Mouse (Mus musculus): ENCODE results near the gene Dera. TPM values are rescaled to one million over a fixed set of nuclear protein-coding genes. Genes with fewer than 3 reads are reported as not detected.

Dera gene
- polyA plus RNA-seq, 1 experiment from 2014 or later: 17.8 TPM

DNA sequence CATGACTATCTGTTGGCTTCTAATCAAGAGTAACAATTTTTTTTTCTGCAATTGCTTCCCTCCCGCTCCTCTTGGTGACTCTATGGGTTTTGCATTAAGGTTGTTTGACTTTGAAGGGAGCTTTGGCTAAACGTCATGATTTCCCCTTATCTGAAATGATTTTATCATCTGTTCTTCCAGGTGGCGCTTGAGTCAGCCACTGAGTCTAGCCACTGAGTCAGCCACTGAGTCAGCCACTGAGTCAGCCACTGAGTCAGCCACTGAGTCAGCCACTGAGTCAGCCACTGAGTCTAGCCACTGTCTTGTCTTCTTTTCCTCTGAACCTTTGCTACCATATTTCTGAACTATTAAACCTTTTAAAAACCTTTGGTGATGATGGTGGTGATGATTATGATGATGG, 89.0 kb downstream of the Dera start:
- DNase-seq (ENCODE audit: low spot score) (no peak), ATAC-seq (no peak)
- 92% methylated on average over 3 of the region's 3 CpGs for WGBS
- Histone ChIP-seq H3K4me3 (ENCODE audit: low read depth, low read length) (no peak overlapping the region), H3K36me3 (ENCODE audit: control insufficient read depth, insufficient read depth, low read length) (no peaks in the 10 kb centered on the region), H3K27me3 (replicated peaks; ENCODE audit: control insufficient read depth, insufficient read depth, low read length) (no peaks in the 10 kb centered on the region), H3K9me3 (replicated peaks; ENCODE audit: control insufficient read depth, low read length) (no peaks in the 10 kb centered on the region), H3K27ac (ENCODE audit: low read depth, low read length) (no peak overlapping the region), H3K4me2 (ENCODE audit: low read length) (no peak overlapping the region), H3K4me1 (ENCODE audit: control insufficient read depth, insufficient read depth, low read length) (no peaks in the 10 kb centered on the region), H3K9ac (ENCODE audit: low read length) (no peak overlapping the region)

DNA sequence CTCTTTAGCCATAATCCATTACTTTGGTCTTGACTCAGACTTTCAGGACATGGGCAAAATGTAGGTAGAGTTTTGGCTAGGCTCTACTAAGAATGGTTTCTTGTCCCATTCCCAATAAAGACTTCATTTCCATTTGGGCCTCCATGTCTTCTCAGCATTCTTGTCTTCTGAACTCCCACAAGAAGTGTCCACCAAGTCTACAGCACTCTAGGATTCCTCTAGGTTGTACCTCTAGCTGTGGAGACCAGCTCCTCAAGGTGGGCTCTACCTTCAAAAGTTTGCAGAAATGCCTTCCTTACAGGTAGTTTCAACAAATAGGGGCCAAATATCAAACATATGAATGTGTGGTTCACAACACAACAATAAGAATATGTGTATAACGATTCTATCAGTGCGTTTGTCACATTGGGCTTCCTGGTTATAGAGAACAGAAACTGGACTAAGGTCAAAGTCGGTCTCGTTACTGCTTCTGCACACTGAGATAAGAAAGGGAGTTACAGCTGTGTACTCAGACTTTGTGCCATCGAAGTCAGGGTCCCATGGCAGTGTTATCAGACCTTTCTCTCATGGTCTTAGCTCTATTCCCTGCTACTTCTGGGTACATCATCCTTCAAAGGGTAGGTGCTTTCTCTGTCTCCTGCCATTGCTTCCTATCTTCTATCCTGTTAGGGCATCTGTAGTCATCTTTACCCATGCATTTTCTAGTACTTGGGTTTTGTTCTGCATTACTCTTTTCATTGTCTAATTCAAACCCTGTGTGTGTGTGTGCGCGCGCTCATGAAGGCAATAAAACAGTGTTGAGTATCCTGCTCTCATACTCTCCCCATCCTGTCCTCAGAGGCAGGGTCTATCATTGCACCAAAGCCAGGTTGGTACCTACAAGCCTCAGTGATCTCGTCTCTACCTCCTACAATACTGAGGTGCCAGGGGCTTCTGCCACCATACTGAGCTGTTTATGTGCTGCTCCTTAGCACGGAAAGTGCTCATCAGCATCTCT, 103.2 kb downstream of the Dera start:
- DNase-seq (ENCODE audit: low spot score) (no peak), ATAC-seq (no peak)
- Histone ChIP-seq H3K4me1 (ENCODE audit: control insufficient read depth, insufficient read depth, low read length) (no peaks in the 10 kb centered on the region), H3K4me2 (ENCODE audit: low read length) (no peak overlapping the region), H3K36me3 (ENCODE audit: control insufficient read depth, insufficient read depth, low read length) (no peaks in the 10 kb centered on the region), H3K27me3 (replicated peaks; ENCODE audit: control insufficient read depth, insufficient read depth, low read length) (no peaks in the 10 kb centered on the region), H3K4me3 (ENCODE audit: low read depth, low read length) (no peak overlapping the region), H3K9ac (ENCODE audit: low read length) (no peak overlapping the region), H3K9me3 (replicated peaks; ENCODE audit: control insufficient read depth, low read length) (peaks cover 7% of the 10 kb centered on the region), H3K27ac (ENCODE audit: low read depth, low read length) (no peak overlapping the region)
- WGBS: 94% methylated on average over 10 of the region's 10 CpGs

DNA sequence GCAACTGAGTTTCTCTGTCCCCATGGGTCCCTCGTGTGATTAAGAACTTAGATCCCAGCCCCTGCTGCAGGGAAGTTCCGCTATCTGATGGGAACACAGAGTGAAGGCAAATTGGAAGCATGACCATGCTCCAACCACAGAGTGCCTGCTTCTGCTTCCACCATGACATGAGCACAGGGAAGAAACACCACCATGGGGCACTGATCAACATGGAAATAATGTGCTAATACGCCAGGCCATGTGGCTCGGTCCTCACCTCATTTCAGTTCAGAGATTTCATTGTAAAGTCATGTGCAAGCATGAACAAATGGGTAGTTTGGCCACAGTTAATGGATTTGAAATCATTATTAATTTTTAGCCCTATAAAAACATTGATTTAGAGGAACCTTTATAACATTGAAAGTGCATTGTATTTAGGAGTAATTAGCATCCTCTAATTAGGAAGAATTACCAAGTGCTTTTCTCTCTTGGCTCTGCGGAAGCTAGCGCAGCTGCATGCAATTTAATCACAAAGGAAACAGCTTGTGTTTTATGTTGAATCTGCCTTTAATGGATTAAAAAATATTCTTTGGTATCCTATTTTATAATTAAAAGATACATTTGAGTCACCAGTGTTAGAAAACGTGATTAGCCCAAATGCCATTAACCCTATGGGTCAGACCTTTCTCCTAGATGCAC, 115.7 kb downstream of the Dera start:
- no peaks in the 10 kb centered on the region for H3K27me3 ChIP-seq (replicated peaks; ENCODE audit: control insufficient read depth, insufficient read depth, low read length)
- no peak overlapping the region for H3K9ac ChIP-seq (ENCODE audit: low read length)
- 35% methylated on average over 7 of the region's 7 CpGs for WGBS
- H3K9me3 ChIP-seq (replicated peaks; ENCODE audit: control insufficient read depth, low read length): 0 out of 2 replicates have a peak, but pooled peaks cover 5% of the 10 kb centered on the region
- H3K4me1 ChIP-seq (ENCODE audit: control insufficient read depth, insufficient read depth, low read length): peaks cover 7% of the 10 kb centered on the region; the same call in 1 of the 2 replicates
- no peak overlapping the region for H3K4me3 ChIP-seq (ENCODE audit: low read depth, low read length)
- no peak overlapping the region for H3K4me2 ChIP-seq (ENCODE audit: low read length)
- H3K36me3 ChIP-seq (ENCODE audit: control insufficient read depth, insufficient read depth, low read length): no peaks in the 10 kb centered on the region
- peak overlapping the region; percentile 76 for H3K27ac ChIP-seq (ENCODE audit: low read depth, low read length)
- DNase-seq (ENCODE audit: low spot score) (peak; percentile 76), ATAC-seq (peak; percentile 77)

DNA sequence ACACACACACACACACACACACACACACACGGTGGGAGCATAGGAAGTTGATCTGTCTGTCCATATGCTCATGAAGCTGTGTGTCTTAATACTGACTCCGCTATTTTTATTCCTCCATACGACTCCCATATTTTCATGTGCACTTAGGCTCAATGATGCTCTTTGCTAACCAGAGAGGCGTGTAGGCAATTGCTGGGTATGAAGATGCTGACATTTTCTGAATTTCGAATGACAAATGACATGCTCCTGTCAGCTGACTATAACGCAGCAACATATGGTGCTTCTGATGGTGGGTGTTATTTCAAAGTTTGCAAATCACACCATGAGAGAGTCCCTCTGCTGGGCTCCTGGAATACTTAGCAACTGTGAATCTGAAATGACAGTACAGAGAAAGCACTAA, 116.3 kb downstream of the Dera start:
- Histone ChIP-seq H3K9me3 (replicated peaks; ENCODE audit: control insufficient read depth, low read length) (0 out of 2 replicates have a peak, but pooled peaks cover 5% of the 10 kb centered on the region), H3K4me2 (ENCODE audit: low read length) (no peak overlapping the region), H3K27ac (ENCODE audit: low read depth, low read length) (peak overlapping the region; percentile 76), H3K27me3 (replicated peaks; ENCODE audit: control insufficient read depth, insufficient read depth, low read length) (no peaks in the 10 kb centered on the region), H3K9ac (ENCODE audit: low read length) (no peak overlapping the region), H3K4me1 (ENCODE audit: control insufficient read depth, insufficient read depth, low read length) (peaks cover 7% of the 10 kb centered on the region; the same call in 1 of the 2 replicates), H3K36me3 (ENCODE audit: control insufficient read depth, insufficient read depth, low read length) (no peaks in the 10 kb centered on the region), H3K4me3 (ENCODE audit: low read depth, low read length) (no peak overlapping the region)
- DNase-seq (ENCODE audit: low spot score) (peak; percentile 85), ATAC-seq (peak; percentile 78)
- WGBS: 58% methylated on average over 6 of the region's 6 CpGs

DNA sequence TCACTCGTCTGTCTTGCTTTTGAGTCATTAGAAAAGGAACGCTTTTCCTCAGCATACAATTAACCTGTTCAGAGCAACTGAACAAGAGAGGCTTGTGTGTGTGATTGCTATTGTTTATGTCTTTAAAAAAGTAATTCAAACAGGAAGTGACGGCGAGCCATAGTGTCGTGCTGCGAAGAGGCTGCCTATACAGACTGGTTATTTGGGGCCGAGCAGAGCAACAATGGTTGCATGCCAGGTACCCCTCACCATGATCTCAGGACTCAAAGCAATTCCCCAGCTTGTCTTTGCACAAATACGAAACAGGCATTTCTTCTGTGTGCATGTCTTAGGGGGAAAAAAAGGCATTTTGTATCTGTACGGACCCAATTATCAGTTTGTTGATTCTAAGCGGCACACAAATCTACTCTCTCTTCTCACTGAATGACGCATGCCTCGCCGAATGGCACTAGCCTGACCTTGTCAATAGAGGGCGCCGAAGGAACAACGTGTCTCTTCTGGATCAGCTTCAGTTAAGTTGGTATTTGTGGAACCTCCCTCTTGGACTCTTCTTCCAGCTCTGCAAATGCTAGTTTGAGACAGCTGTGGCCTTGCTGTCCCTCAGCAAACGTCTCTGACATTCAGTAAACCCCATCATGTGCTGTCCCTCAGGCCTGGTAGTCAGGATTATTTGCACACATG, 117.8 kb downstream of the Dera start:
- Histone ChIP-seq H3K27me3 (replicated peaks; ENCODE audit: control insufficient read depth, insufficient read depth, low read length) (no peaks in the 10 kb centered on the region), H3K4me1 (ENCODE audit: control insufficient read depth, insufficient read depth, low read length) (peaks cover 7% of the 10 kb centered on the region; the same call in 1 of the 2 replicates), H3K9ac (ENCODE audit: low read length) (no peak overlapping the region), H3K4me2 (ENCODE audit: low read length) (peak overlapping the region; percentile 9; the same call in 1 of the 2 replicates), H3K9me3 (replicated peaks; ENCODE audit: control insufficient read depth, low read length) (0 out of 2 replicates have a peak, but pooled peaks cover 5% of the 10 kb centered on the region), H3K4me3 (ENCODE audit: low read depth, low read length) (no peak overlapping the region), H3K36me3 (ENCODE audit: control insufficient read depth, insufficient read depth, low read length) (no peaks in the 10 kb centered on the region), H3K27ac (ENCODE audit: low read depth, low read length) (no peak overlapping the region)
- peak; percentile 77 for DNase-seq (ENCODE audit: low spot score)
- 32% methylated on average over 17 of the region's 17 CpGs for WGBS
- ATAC-seq: peak; percentile 44; the same call in 1 of the 2 replicates

DNA sequence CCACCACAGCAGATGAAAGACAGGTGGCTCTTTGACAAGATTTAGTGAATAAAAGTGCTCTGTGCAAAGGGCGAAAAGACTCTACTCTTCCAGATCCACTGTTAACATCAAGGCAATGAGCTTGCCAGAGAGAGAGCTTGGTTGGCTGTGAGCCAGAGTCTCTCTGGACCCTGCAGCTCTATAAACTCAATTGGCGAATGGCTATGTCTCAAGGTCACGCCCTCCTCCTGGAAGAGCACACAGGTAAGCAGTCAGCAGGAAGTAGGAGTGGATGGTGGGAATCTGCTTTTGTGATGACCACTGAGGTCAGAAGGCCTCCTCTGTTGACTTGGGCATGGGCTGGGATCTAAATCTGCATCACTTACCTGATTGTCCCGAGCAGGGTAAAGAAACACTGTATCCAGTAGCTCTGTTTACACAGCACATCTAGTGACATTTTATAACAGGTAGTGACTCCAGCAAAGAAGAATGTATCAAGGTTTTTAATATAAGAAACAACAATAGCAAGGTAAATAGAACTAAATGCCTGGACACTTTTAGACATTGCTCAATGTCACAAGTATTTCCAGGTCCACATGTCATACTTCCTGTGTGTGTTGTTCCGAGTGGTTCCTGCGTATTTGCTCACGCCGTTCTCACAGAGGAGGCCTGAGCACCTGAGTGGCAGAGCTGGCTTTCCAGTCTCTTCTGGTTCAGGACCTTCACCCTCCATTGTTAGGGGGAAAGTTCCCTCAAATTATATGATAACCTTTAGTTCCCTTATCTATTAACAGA, 120.3 kb downstream of the Dera start:
- peaks cover 7% of the 10 kb centered on the region; the same call in 1 of the 2 replicates for H3K4me1 ChIP-seq (ENCODE audit: control insufficient read depth, insufficient read depth, low read length)
- WGBS: 87% methylated on average over 8 of the region's 8 CpGs
- no peaks in the 10 kb centered on the region for H3K27me3 ChIP-seq (replicated peaks; ENCODE audit: control insufficient read depth, insufficient read depth, low read length)
- no peak for ATAC-seq
- 0 out of 2 replicates have a peak, but pooled peaks cover 5% of the 10 kb centered on the region for H3K9me3 ChIP-seq (replicated peaks; ENCODE audit: control insufficient read depth, low read length)
- DNase-seq (ENCODE audit: low spot score): no peak
- no peak overlapping the region for H3K9ac ChIP-seq (ENCODE audit: low read length)
- no peaks in the 10 kb centered on the region for H3K36me3 ChIP-seq (ENCODE audit: control insufficient read depth, insufficient read depth, low read length)
- H3K4me3 ChIP-seq (ENCODE audit: low read depth, low read length): no peak overlapping the region
- no peak overlapping the region for H3K4me2 ChIP-seq (ENCODE audit: low read length)
- H3K27ac ChIP-seq (ENCODE audit: low read depth, low read length): no peak overlapping the region

DNA sequence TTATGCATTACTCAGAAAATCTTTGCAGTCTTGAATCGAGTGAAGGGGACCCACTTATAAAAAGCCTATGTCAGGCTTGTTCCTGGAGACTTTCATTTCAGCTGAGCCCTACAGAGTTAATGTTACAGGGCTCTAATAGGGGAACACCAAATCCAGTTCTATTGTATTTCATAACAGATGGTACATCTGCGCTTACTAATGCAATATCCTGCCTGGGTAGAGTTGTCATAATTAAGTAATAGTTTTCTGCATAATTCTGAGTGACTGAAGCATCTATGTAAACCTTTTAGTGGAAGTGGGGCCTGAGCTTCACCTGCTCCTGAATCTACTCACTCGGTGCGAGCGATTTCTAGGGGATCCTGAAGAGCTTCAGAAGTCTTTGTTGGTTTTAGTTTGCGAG, 131.3 kb downstream of the Dera start:
- no peak overlapping the region for H3K9ac ChIP-seq (ENCODE audit: low read length)
- H3K4me3 ChIP-seq (ENCODE audit: low read depth, low read length): no peak overlapping the region
- H3K9me3 ChIP-seq (replicated peaks; ENCODE audit: control insufficient read depth, low read length): no peaks in the 10 kb centered on the region
- H3K27me3 ChIP-seq (replicated peaks; ENCODE audit: control insufficient read depth, insufficient read depth, low read length): no peaks in the 10 kb centered on the region
- ATAC-seq: no peak
- DNase-seq (ENCODE audit: low spot score): no peak
- H3K36me3 ChIP-seq (ENCODE audit: control insufficient read depth, insufficient read depth, low read length): no peaks in the 10 kb centered on the region
- H3K4me1 ChIP-seq (ENCODE audit: control insufficient read depth, insufficient read depth, low read length): no peaks in the 10 kb centered on the region
- no peak overlapping the region for H3K27ac ChIP-seq (ENCODE audit: low read depth, low read length)
- H3K4me2 ChIP-seq (ENCODE audit: low read length): no peak overlapping the region
- 91% methylated on average over 6 of the region's 6 CpGs for WGBS
